Mouse (Mus musculus) midbrain, embryonic 14.5 days (tissue): ENCODE data around the gene Gpr19. TPM values are rescaled to one million over a fixed set of nuclear protein-coding genes. Genes with fewer than 3 reads are reported as not detected.
A peak's percentile ranks its signal among the peaks of the same experiment; 100 is the strongest.

Experiments
- ATAC-seq: fragments of 200-750 bp; cut with Nextera tagmentation; 2 replicates; pipeline ENCODE4 v1.8.0; 2017; ENCODE audit warnings: moderate number of reproducible peaks, moderate library complexity; ENCODE audit not compliant: low FRiP score, low TSS enrichment
- DNase-seq: peaks from one replicate; pipeline ENCODE4 v3.0.0-alpha.2; 2015
- H3K27ac ChIP-seq: fragments of 300-500 bp; sonication (generic); replicated peaks from 2 replicates; pipeline ENCODE4 v1.5.1; 2014; ENCODE audit warnings: mild to moderate bottlenecking, low read depth, low read length, moderate library complexity
- H3K27me3 ChIP-seq: fragments of 300-500 bp; sonication (generic); 2 replicates; pipeline ENCODE4 v1.6.1; 2014; ENCODE audit warnings: low read length, control low read depth, mixed read lengths; ENCODE audit not compliant: control insufficient read depth, insufficient read depth
- H3K36me3 ChIP-seq: fragments of 300-500 bp; sonication (generic); 2 replicates; pipeline ENCODE4 v1.6.1; 2014; ENCODE audit warnings: low read length, control low read depth; ENCODE audit not compliant: control insufficient read depth, insufficient read depth
- H3K4me1 ChIP-seq: fragments of 300-500 bp; sonication (generic); 2 replicates; pipeline ENCODE4 v1.6.1; 2014; ENCODE audit warnings: mild to moderate bottlenecking, antibody characterized with exemption, low read length, control low read depth; ENCODE audit not compliant: control insufficient read depth, insufficient read depth
- H3K4me2 ChIP-seq: fragments of 300-500 bp; sonication (generic); 2 replicates; pipeline ENCODE4 v1.6.1; 2014; ENCODE audit warnings: mild to moderate bottlenecking, low read length, moderate library complexity
- H3K4me3 ChIP-seq: fragments of 300-500 bp; sonication (generic); replicated peaks from 2 replicates; pipeline ENCODE4 v1.5.1; 2014; ENCODE audit warnings: low read depth, low read length
- H3K9ac ChIP-seq: fragments of 300-500 bp; sonication (generic); replicated peaks from 2 replicates; pipeline ENCODE4 v1.6.1; 2014; ENCODE audit warnings: mild to moderate bottlenecking, low read length, moderate library complexity
- H3K9me3 ChIP-seq: fragments of 300-500 bp; sonication (generic); 2 replicates; pipeline ENCODE4 v1.6.1; 2016; ENCODE audit warnings: low read length, control low read depth, mixed read lengths; ENCODE audit not compliant: control insufficient read depth
- WGBS: fragments of 180-500 bp; shearing (Covaris S2); extraction: QIAGEN DNeasy Blood & Tissue Kit; methylation state at CpG from one replicate; pipeline ENCODE4 v1.1.7; 2014; 5-methylcytosine and 5-hydroxymethylcytosine counted together
- polyA plus RNA-seq: library from polyadenylated mRNA; unstranded; fragments of >200 nt; fragmentation: Nextera tagmentation; extraction: Ambion mirVana; gene quantifications from 2 replicates; pipeline ENCODE4 v1.2.1, GENCODE M21; 2014

Gene Gpr19
- polyA plus RNA-seq, 1 experiment from 2014 or later, result 43.0 TPM

DNA sequence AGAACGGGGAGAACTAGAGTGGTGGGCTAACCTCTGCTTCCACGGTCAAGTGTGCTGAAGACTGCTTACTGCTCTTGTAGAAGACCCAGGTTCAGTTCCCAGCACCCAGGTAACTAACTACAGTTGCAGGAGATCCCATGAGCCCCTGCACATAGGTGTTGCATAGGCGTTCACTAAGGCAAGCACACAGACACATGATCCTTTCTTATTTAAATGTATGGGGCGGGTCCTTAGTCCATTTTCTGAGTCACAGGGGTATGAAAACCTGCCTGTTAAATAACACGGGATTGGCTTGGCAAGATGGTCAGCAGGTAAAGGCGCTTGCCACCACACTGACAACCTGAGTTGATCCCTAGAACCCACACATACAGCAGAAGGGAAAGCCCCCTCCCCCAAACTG lies 39.4 kb downstream of the Gpr19 start:
- Histone ChIP-seq H3K27ac (no peak overlapping the region), H3K4me3 (no peak overlapping the region), H3K27me3 (no peaks in the 10 kb centered on the region), H3K4me1 (peaks cover 15% of the 10 kb centered on the region; the same call in 1 of the 2 replicates), H3K4me2 (no peak overlapping the region), H3K9ac (no peak overlapping the region), H3K36me3 (peaks cover 12% of the 10 kb centered on the region; the same call in 1 of the 2 replicates), H3K9me3 (no peaks in the 10 kb centered on the region)
- whole genome bisulfite sequencing, result 95% methylated on average over 6 of the region's 6 CpGs
- DNase-seq (no peak), ATAC-seq (no peak)

GRCm38 (mm10) chr6:134855926-134856325 lies 42.5 kb downstream of the Gpr19 start:
- Histone ChIP-seq H3K36me3 (peaks cover 22% of the 10 kb centered on the region), H3K9me3 (no peaks in the 10 kb centered on the region), H3K4me2 (no peak overlapping the region), H3K27ac (no peak overlapping the region), H3K4me3 (no peak overlapping the region), H3K4me1 (no peaks in the 10 kb centered on the region), H3K9ac (no peak overlapping the region), H3K27me3 (no peaks in the 10 kb centered on the region)
- ATAC-seq, result no peak
- DNase-seq, result no peak
- WGBS, result 90% methylated on average over 16 of the region's 16 CpGs

DNA sequence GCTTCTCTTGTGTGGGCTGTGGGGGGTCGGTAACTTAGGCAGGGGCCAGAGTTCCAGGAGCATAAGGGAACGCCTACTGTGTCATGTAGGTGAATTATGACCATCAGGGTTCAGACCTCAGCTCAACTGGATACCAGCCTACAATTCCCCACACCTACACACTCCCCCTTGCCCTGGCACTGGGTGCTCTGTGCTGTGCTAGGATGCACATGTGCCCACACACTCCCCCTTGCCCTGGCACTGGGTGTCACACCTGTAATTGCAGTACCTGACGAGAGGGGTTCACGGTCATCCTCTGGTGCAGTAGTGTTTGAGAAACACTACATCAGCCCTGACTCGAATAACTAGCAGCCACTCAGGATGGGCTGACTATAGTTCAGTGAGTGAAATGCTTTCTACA lies 43.6 kb downstream of the Gpr19 start:
- DNase-seq (no peak), ATAC-seq (no peak)
- Histone ChIP-seq H3K27me3 (no peaks in the 10 kb centered on the region), H3K4me1 (no peaks in the 10 kb centered on the region), H3K9me3 (no peaks in the 10 kb centered on the region), H3K27ac (no peak overlapping the region), H3K36me3 (peaks cover 33% of the 10 kb centered on the region), H3K4me2 (no peak overlapping the region), H3K4me3 (no peak overlapping the region), H3K9ac (no peak overlapping the region)
- WGBS, result 83% methylated on average over 5 of the region's 5 CpGs

DNA sequence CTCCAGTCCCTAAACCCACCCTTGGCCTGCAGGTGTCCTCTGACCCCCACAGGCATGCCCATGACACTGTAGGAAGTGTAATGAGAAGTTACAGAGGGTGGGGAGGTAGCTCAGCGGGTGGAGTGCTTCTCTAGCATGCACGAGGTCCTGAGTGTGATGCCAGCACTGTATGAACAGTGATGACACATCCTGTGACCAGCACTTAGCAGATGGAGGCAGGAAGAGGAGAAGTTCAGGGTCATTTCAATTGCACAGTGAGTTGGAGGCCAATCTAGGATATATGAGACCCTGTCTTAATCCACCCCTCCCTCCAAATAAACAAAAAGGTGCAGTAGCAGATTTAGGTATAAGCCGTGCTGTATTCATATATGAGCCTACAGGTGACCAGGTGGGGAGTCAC lies 48.4 kb downstream of the Gpr19 start:
- Histone ChIP-seq H3K4me1 (no peaks in the 10 kb centered on the region), H3K4me2 (no peak overlapping the region), H3K9ac (no peak overlapping the region), H3K4me3 (no peak overlapping the region), H3K27me3 (no peaks in the 10 kb centered on the region), H3K9me3 (no peaks in the 10 kb centered on the region), H3K27ac (no peak overlapping the region), H3K36me3 (peaks cover 24% of the 10 kb centered on the region; the same call in 1 of the 2 replicates)
- no peak for ATAC-seq
- no peak for DNase-seq
- WGBS, result 84% methylated on average over 3 of the region's 3 CpGs

DNA sequence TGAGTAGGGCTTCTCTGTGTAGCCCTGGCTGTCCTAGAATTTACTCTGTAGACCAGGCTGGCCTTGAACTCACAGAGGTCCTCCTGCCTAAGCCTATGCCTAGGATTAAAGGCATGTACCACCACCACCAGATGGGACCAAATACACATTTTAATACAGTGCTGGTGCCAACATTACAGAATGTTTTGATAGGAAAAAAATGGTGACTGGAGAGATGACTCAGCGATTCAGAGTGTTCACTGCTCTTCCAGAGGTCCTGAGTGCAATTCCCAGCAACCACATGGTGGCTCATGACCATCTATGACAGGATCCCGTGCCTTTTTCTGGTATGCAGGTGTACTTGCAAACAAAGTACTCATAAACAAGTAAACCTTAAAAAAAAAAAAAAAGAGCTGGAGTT lies 48.9 kb downstream of the Gpr19 start:
- Histone ChIP-seq H3K4me1 (no peaks in the 10 kb centered on the region), H3K27me3 (no peaks in the 10 kb centered on the region), H3K27ac (no peak overlapping the region), H3K4me2 (no peak overlapping the region), H3K9ac (no peak overlapping the region), H3K4me3 (no peak overlapping the region), H3K9me3 (no peaks in the 10 kb centered on the region), H3K36me3 (peaks cover 24% of the 10 kb centered on the region; the same call in 1 of the 2 replicates)
- WGBS, result 89% methylated on average over 2 of the region's 2 CpGs
- DNase-seq, result no peak
- ATAC-seq, result no peak

GRCm38 (mm10) chr6:134848197-134848890 lies 50.0 kb downstream of the Gpr19 start:
- H3K27me3 ChIP-seq, result no peaks in the 10 kb centered on the region
- H3K27ac ChIP-seq, result no peak overlapping the region
- no peak overlapping the region for H3K4me3 ChIP-seq
- no peak overlapping the region for H3K9ac ChIP-seq
- ATAC-seq (no peak), DNase-seq (peak; percentile 74)
- no peaks in the 10 kb centered on the region for H3K4me1 ChIP-seq
- no peaks in the 10 kb centered on the region for H3K9me3 ChIP-seq
- 84% methylated on average over 5 of the region's 5 CpGs for WGBS
- H3K36me3 ChIP-seq, result peaks cover 21% of the 10 kb centered on the region; the same call in 1 of the 2 replicates
- H3K4me2 ChIP-seq, result no peak overlapping the region

GRCm38 (mm10) chr6:134847550-134847949 lies 50.8 kb downstream of the Gpr19 start:
- Histone ChIP-seq H3K9ac (no peak overlapping the region), H3K36me3 (peaks cover 21% of the 10 kb centered on the region; the same call in 1 of the 2 replicates), H3K27me3 (no peaks in the 10 kb centered on the region), H3K27ac (no peak overlapping the region), H3K4me2 (no peak overlapping the region), H3K4me1 (no peaks in the 10 kb centered on the region), H3K9me3 (no peaks in the 10 kb centered on the region), H3K4me3 (no peak overlapping the region)
- WGBS, result 94% methylated on average over 4 of the region's 4 CpGs
- ATAC-seq, result no peak
- no peak for DNase-seq

DNA sequence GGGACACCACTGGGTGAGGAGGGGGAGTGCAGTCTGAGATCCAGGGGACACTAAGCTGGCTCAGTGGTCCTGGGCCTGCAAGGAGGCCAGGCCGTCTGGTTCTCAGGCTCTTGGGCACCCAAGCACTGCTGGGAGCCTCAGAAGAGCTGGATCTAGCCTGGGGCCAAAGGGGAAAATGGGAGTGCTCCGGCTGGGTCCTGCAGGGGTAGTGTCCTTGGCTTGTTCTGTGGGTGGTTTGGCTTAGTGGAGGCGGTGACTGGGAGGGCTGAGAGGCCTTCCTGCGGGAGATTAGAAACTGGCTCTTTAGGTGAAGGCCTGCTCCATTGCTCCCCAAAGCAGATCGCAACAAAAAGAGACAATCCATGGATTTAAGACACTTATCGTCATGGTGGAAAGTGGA lies 52.1 kb downstream of the Gpr19 start:
- WGBS, result 65% methylated on average over 6 of the region's 6 CpGs
- Histone ChIP-seq H3K9me3 (no peaks in the 10 kb centered on the region), H3K27ac (no peak overlapping the region), H3K27me3 (no peaks in the 10 kb centered on the region), H3K36me3 (peaks cover 18% of the 10 kb centered on the region; the same call in 1 of the 2 replicates), H3K9ac (no peak overlapping the region), H3K4me1 (no peaks in the 10 kb centered on the region), H3K4me2 (no peak overlapping the region), H3K4me3 (no peak overlapping the region)
- DNase-seq, result no peak
- ATAC-seq, result no peak

GRCm38 (mm10) chr6:134845726-134846125 lies 52.7 kb downstream of the Gpr19 start:
- Histone ChIP-seq H3K4me3 (no peak overlapping the region), H3K4me2 (no peak overlapping the region), H3K9ac (no peak overlapping the region), H3K36me3 (0 out of 2 replicates have a peak, but pooled peaks cover 12% of the 10 kb centered on the region), H3K4me1 (no peaks in the 10 kb centered on the region), H3K9me3 (no peaks in the 10 kb centered on the region), H3K27me3 (no peaks in the 10 kb centered on the region), H3K27ac (no peak overlapping the region)
- ATAC-seq (no peak), DNase-seq (no peak)
- WGBS, result 82% methylated on average over 4 of the region's 4 CpGs
